Mouse (Mus musculus) v-Abl transformed pro-B cells (cell line): ENCODE results near the gene Hist1h2bl.

Experiments
- in situ Hi-C, 2 experiments: fragments of 400-800 bp; cut with MboI; formaldehyde crosslinking; loops; one replicate each; pipeline ENCODE4 v1.15.1; 2025; ENCODE audit not compliant: unreplicated experiment in 2 of 2

Hist1h2bl gene

GRCm38 (mm10) chr13:21727948-21728572 is 12.1 kb upstream of the Hist1h2bl start:
- in situ Hi-C loops, result loop anchor here (5.0 to 25.0 kb wide), 6 partner anchors 791 to 1641 kb away; partner anchors contain the start of gene Elmo1 (in 2 of the 2)

DNA sequence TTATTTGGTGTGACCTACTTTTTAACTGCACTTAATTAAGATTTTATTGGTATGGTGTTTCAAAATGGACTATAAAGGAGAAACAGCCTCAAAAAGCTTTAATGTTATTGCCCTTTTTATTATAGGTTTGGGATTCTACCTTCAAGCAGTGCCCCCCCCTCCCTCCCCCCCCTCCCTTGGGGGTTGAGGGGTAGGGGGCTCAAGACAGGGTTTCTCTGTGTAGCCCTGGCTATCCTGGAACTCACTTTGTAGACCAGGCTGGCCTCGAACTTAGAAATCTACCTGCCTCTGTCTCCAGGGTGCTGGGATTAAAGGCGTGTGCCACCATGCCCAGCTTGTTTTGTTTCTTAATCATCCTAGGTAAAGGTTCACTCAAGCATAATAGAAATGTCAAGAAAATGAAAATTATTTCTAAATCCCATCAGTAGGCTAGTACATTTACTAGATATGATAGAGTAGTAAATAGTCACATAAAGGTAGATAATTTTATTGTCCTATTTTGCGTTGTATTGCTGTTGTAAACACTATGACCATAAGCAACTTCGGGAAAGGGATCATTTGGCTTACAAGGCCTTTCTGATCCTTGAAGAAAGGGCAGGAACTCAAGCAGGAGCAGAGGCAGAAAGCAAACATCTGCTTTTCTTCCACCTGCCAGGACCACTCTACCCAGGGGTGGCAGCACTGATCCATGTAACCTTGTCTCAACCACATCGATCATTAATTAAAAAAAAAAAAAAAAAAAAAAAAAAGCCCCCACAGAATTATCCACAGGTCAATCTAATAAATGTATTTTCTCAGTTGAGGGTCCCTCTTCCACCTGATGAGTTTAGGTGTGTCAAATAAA is 7.3 kb upstream of the Hist1h2bl start:
- in situ Hi-C loops, result loop anchor here (5.0 to 25.0 kb wide), 3 partner anchors 211 to 1714 kb away; partner anchors contain the start of gene Gm11273 (in 1 of the 2)

GRCm38 (mm10) chr13:21722373-21722925 is 6.5 kb upstream of the Hist1h2bl start:
- in situ Hi-C loops, result loop anchor here (5.0 to 25.0 kb wide), 3 partner anchors 210 to 1715 kb away; partner anchors contain the start of gene Gm11273 (in 1 of the 2)

DNA sequence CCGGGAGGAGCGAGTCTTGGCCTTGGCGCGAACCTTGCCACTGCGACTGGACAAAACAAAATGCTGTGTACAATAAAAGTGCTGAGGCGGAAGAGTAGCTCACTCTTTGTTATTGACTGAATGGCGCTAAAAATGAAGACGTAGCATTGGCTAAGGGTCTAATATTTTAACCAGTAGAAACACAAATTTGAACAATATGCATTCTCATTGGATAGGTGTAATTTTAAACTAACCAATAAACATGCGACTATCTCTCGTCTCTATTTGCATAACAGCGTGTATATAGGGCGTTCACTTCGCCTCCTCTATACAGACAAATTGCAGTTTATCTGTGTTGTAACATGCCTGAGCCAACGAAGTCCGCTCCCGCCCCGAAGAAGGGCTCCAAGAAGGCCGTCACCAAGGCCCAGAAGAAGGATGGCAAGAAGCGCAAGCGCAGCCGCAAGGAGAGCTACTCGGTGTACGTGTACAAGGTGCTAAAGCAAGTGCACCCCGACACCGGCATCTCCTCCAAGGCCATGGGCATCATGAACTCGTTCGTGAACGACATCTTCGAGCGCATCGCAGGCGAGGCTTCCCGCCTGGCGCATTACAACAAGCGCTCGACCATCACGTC is 5.9 kb upstream of the Hist1h2bl start, which contains the start of gene Hist1h2bm:
Hist1h2bm (plus strand) TSS at position 288 of the 616 bp plus-strand sequence.
- in situ Hi-C loops, result loop anchor here (5.0 to 25.0 kb wide), 3 partner anchors 210 to 1715 kb away; partner anchors contain the start of gene Gm11273 (in 1 of the 2)

DNA sequence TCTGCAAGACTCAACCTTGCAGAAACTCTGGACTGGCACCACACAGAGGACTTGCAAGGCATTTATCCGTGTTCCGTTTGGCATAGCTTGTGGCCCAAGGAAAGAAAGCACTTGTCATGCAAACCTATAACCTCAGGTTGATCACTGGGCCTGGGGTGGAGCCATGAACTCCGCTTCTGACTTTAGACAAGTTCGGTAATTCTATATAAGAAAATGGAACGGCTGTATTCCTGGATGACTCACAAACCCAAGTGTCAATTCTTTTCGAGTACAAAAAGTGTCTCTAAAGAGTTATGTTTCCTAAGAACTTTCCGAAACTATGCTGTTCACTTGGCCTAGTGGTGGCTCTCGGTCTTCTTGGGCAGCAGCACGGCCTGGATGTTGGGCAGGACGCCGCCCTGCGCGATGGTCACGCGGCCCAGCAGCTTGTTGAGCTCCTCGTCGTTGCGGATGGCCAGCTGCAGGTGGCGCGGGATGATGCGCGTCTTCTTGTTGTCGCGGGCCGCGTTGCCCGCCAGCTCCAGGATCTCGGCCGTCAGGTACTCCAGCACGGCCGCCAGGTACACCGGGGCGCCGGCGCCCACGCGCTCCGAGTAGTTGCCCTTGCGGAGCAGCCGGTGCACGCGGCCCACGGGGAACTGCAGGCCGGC is 5.3 kb upstream of the Hist1h2bl start:
- in situ Hi-C loops, result loop anchor here (5.0 to 25.0 kb wide), 3 partner anchors 209 to 1716 kb away; partner anchors contain the start of gene Gm11273 (in 1 of the 2)

- in situ Hi-C loops, result loop anchor here (10.0 to 25.0 kb wide), 5 partner anchors 66 to 1719 kb away; partner anchors contain the start of genes Gm11273 (in 1 of the 2), Hist1h1b (in 1 of the 2), Hist1h2an (in 1 of the 2) and Hist1h2bp (in 1 of the 2)
These were observed 2.6 kb upstream of the Hist1h2bl start for GRCm38 (mm10) chr13:21718381-21719080.

- in situ Hi-C loops, result loop anchor here (10.0 to 25.0 kb wide), 5 partner anchors 67 to 1720 kb away; partner anchors contain the start of genes Gm11273 (in 1 of the 2), Hist1h1b (in 1 of the 2), Hist1h2an (in 1 of the 2) and Hist1h2bp (in 1 of the 2)
These were observed 1.7 kb upstream of the Hist1h2bl start, which contains the start of gene Hist1h3h for GRCm38 (mm10) chr13:21717397-21718357. Gene Hist1h3h (plus strand): TSS chr13:21717659.

- in situ Hi-C loops, result loop anchor here (10.0 to 25.0 kb wide), 5 partner anchors 68 to 1721 kb away; partner anchors contain the start of genes Gm11273 (in 1 of the 2), Hist1h1b (in 1 of the 2), Hist1h2an (in 1 of the 2) and Hist1h2bp (in 1 of the 2)
These were observed 823 bp upstream of the Hist1h2bl start for GRCm38 (mm10) chr13:21716540-21717391.

DNA sequence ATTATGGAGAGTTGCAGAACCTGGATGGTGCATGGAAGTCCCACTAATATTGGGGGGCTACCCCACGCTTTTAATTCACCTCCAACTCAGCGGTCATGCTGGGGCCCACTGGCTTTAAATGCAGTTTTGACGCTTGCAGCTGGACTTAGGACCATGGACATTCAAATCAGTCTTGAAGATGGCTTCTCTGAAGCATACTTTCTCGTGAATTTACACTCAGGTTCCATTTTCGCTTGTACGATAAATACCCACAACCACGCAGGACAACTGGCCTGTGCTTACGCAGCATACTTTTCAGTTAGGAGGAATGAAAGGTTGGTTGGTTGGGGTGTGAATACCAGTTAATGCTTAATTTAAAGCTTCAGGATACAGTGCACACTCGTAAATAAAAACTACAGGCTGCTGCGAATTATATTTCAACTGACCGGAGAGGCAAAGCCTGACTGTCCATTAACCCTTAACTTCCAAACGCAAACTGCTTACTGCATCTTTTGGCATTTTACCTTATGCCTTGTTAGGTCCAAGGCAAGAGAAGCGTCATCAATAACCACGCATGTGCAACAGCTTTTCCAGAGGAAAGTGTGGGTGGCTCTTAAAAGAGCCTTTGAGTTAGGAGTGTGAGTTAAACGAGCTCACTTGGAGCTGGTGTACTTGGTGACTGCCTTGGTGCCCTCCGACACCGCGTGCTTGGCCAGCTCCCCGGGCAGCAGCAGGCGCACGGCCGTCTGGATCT is 646 bp downstream of the Hist1h2bl start:
- in situ Hi-C loops, result loop anchor here (10.0 to 25.0 kb wide), 5 partner anchors 70 to 1722 kb away; partner anchors contain the start of genes Gm11273 (in 1 of the 2), Hist1h1b (in 1 of the 2), Hist1h2an (in 1 of the 2) and Hist1h2bp (in 1 of the 2)

DNA sequence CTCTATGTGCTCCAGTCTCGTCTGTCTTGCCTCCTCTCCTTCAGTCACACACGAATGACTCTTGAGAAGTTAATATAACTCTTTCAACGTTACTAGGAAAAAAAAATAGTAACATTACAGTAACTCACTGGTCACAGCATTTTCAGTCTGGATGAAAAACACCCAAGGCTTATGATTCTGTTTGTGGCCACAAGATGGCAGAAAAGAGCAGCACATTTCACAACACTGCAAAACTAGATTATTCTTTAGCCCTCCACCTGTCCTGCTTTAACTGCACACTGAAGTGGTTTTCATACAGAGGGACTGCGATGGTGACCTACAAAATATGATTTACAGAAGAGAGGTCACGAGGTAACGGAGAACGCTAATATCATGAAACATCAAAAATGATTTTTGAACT is 1.2 kb downstream of the Hist1h2bl start:
- in situ Hi-C loops, result loop anchor here (5.0 to 25.0 kb wide), 9 partner anchors 70 to 1803 kb away; partner anchors contain the start of genes Gm11273 (in 1 of the 2), Hist1h1b (in 1 of the 2), Hist1h2an (in 1 of the 2) and Hist1h2bp (in 1 of the 2)

DNA sequence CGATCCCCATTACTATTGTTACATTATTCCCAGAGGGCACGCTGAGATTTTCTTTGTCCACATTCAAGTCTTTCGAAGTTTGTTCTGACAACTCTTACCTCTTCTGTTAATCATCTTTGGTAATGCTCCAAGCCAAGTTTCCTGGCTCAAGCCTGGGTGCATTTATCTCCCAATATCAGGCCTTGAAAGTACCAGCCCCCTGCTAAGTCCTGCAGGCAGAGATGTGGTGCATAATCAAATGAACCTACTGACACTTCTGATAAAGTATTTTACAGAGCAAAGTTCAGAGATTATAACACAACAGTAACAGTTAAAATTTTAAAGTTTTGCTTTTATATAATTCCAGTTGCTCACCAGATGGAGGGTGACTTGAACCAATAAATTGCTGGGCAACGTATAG is 4.2 kb downstream of the Hist1h2bl start:
- in situ Hi-C loops, result loop anchor here (5.0 to 25.0 kb wide), 9 partner anchors 73 to 1806 kb away; partner anchors contain the start of genes Gm11273 (in 1 of the 2), Hist1h1b (in 1 of the 2), Hist1h2an (in 1 of the 2) and Hist1h2bp (in 1 of the 2)

DNA sequence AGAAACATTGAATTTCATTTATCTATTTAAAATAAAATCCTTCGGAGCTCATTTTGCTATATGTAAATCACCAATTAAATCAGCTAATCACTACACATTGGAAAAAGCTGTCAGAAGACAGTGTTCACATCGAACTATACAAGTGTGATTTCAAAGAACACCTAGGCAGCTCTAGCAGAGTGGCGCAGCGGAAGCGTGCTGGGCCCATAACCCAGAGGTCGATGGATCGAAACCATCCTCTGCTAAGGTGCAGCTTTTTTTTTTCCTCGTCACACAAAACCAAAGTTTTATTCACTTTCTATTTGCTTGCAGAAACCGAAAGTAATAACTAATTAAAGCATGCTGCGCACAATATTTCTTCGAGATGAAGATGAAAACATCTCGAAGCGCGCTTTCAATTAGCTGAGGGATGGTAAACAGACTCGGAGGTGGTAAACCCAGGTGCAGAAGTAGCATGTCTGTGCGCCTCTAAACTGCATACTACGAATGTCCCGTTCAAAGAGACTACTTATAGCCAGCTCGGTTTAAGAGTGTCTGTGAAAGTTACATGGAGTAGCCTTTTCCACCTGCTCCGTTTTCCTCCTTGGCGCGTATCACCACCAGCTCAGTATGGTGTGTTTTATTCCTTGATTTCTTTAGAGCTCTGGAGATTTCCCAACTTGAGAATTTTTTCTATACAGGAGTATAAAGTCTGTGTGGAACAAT is 5.0 kb downstream of the Hist1h2bl start:
- in situ Hi-C loops, result loop anchor here (5.0 to 25.0 kb wide), 9 partner anchors 74 to 1806 kb away; partner anchors contain the start of genes Gm11273 (in 1 of the 2), Hist1h1b (in 1 of the 2), Hist1h2an (in 1 of the 2) and Hist1h2bp (in 1 of the 2)

DNA sequence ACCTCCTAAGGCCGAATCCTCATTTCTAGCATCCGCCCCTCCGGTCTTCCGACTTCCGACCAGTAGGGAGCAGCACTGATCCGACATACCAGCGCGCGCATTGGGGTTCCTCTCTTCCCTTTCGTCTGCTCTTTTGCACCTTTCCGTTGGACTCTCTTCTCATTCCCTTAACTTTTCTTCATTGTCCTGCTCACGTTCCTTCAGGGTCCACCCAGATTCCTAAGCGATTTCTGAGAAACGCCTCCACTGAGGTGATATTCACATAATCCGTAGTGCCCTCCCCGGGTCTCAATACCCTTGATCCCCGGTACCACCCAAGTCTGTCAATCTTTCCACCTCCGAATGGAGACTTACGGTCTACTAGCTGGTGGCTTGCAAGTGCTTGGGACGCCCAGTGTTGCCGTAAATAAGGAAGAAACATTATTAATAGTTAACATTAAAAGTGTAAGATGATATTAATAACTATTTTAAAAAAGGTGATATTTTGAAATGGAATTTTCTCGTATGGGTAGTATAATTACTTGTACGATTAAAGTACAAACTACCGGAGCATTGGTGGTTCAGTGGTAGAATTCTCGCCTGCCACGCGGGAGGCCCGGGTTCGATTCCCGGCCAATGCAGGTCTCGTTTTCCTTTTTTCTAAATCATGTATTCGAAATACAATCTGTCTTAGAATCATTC is 5.8 kb downstream of the Hist1h2bl start:
- in situ Hi-C loops, result loop anchor here (5.0 to 25.0 kb wide), 9 partner anchors 75 to 1807 kb away; partner anchors contain the start of genes Gm11273 (in 1 of the 2), Hist1h1b (in 1 of the 2), Hist1h2an (in 1 of the 2) and Hist1h2bp (in 1 of the 2)

DNA sequence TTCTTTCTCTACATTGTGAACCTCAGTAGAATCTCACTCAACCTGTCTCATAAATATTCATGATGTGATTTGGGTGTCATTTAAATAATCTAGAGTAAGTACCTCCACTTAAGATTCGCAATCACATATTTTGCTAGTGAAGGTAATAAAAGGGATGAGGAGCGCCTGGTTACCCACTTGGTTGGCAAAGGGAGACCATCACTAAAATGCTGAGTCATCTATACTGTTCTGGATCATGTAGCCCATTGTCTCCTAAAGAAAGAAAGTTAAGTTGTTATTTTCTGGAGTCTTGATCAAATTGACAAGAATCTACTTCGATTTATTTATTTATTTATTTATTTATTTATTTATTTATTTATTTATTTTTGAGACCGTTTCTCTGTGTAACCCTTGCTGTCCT is 9.3 kb downstream of the Hist1h2bl start:
- in situ Hi-C loops, result loop anchor here (10.0 to 25.0 kb wide), 3 partner anchors 194 to 1731 kb away; partner anchors contain the start of genes Gm11273 (in 1 of the 2) and Zkscan3 (in 1 of the 2)
